Mouse (Mus musculus) thymus, adult 2 months (tissue): ENCODE data around the gene Sorl1.

Experiments used
- CTCF ChIP-seq: fragments of 200-500 bp; IDR thresholded peaks from 2 replicates; pipeline ENCODE4 v1.5.1; 2012; ENCODE audit warnings: mild to moderate bottlenecking, control low read depth, low read length, moderate library complexity, borderline replicate concordance; ENCODE audit not compliant: control insufficient read depth, poor library complexity, insufficient read depth; ENCODE audit errors: extremely low read depth
- POLR2A ChIP-seq: fragments of 200-500 bp; IDR thresholded peaks from 2 replicates; pipeline ENCODE4 v1.6.1; 2012; ENCODE audit warnings: mild to moderate bottlenecking, low read length, control low read depth, moderate library complexity; ENCODE audit not compliant: control insufficient read depth, poor library complexity, insufficient read depth; ENCODE audit errors: extremely low read depth

DNA sequence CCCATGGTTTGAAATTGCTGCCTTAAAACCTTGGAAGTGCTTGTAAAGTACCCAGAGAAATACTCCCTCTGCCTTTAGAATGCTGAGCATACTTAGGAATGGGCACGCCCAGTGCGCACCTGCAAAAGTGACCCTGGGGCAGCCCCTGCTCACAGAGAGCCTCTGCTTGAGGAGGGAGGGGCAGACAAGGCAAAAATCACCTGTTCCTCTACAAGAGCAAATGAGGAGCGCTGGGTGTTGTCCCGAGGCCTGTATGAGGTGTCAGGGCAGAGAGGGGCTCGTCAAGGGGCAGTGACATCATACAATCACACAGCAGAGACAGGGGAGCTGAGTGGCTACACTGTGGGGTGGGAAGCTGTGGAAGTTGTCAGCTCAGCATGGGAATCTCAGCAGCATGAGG lies 143.3 kb downstream of the Sorl1 start:
- TF ChIP-seq CTCF (no peak), POLR2A (no peak)
